Mouse (Mus musculus) frontal cortex, adult 2 months (tissue): ENCODE measurements around the gene Dzip1. TPM values are rescaled to one million over a fixed set of nuclear protein-coding genes. Genes with fewer than 3 reads are reported as not detected.

Source experiments
- DNase-seq, 2 experiments: peaks; one replicate each; pipeline ENCODE4 v3.0.0; 2022; ENCODE audit warnings: low spot score in 1 of 2; ENCODE audit errors: extremely low spot score in 1 of 2
- polyA plus RNA-seq: library from polyadenylated mRNA; depleted of rRNA; stranded (reverse); fragments of >200 nt; gene quantifications from 2 replicates; pipeline ENCODE4 v1.2.3, GENCODE M21; 2012; rRNA removed

Gene Dzip1
- polyA plus RNA-seq, 1 experiment: 121 TPM

GRCm38 (mm10) chr14:118838556-118839120 lies 86.6 kb downstream of the Dzip1 start:
- DNase-seq: no peak

- no peak for DNase-seq
Observed at GRCm38 (mm10) chr14:118836754-118837153, 88.5 kb downstream of the Dzip1 start.

GRCm38 (mm10) chr14:118836145-118836544 lies 89.1 kb downstream of the Dzip1 start:
- DNase-seq: no peak

- no peak for DNase-seq
Observed at GRCm38 (mm10) chr14:118834313-118834712, 90.9 kb downstream of the Dzip1 start.

- no peak for DNase-seq
Observed at GRCm38 (mm10) chr14:118833241-118833640, 92.0 kb downstream of the Dzip1 start.

GRCm38 (mm10) chr14:118831597-118831996 lies 93.7 kb downstream of the Dzip1 start:
- DNase-seq: no peak

GRCm38 (mm10) chr14:118829331-118830095 lies 95.7 kb downstream of the Dzip1 start:
- DNase-seq: peak; percentile 41 to 70

GRCm38 (mm10) chr14:118827283-118827904 lies 97.9 kb downstream of the Dzip1 start:
- DNase-seq: no peak

- DNase-seq: no peak
Observed at GRCm38 (mm10) chr14:118826346-118826745, 98.9 kb downstream of the Dzip1 start.

Other genes starting within 250 kb of the Dzip1 start
- 5.0 and 5.7 TPM in 2 replicates for gene Abcc4, start 219.2 kb downstream of the Dzip1 start, polyA plus RNA-seq
- 28.5 and 32.5 TPM in 2 replicates for gene Cldn10, start 137.6 kb downstream of the Dzip1 start, polyA plus RNA-seq
- 20.1 and 22.2 TPM in 2 replicates for gene Dnajc3, start 12.5 kb upstream of the Dzip1 start, polyA plus RNA-seq
- gene Uggt2, start 174.0 kb upstream of the Dzip1 start, polyA plus RNA-seq: 43.0 and 46.6 TPM in 2 replicates
- gene Hs6st3, start 212.9 kb upstream of the Dzip1 start, polyA plus RNA-seq: 10.0 and 11.1 TPM in 2 replicates